Mouse (Mus musculus): ENCODE measurements around the gene Ttc39a.

The Ttc39a gene

GRCm38 (mm10) chr4:109421608-109422007 is 15.2 kb downstream of the Ttc39a start:
- no peak for DNase-seq

- DNase-seq, result no peak
These were observed 16.0 kb downstream of the Ttc39a start for GRCm38 (mm10) chr4:109422436-109422835.

- no peak for DNase-seq
These were observed 17.0 kb downstream of the Ttc39a start for GRCm38 (mm10) chr4:109423438-109423837.

- no peak for DNase-seq
These were observed 20.6 kb downstream of the Ttc39a start for GRCm38 (mm10) chr4:109427058-109427457.

GRCm38 (mm10) chr4:109430250-109430649 is 23.8 kb downstream of the Ttc39a start:
- no peak for DNase-seq

GRCm38 (mm10) chr4:109430854-109431253 is 24.4 kb downstream of the Ttc39a start:
- peak; percentile 52 to 56 for DNase-seq

- no peak for DNase-seq
These were observed 26.4 kb downstream of the Ttc39a start for GRCm38 (mm10) chr4:109432668-109433375.

- DNase-seq, result peak; percentile 39 to 40
These were observed 27.2 kb downstream of the Ttc39a start for GRCm38 (mm10) chr4:109433641-109434040.

GRCm38 (mm10) chr4:109434256-109434655 is 27.8 kb downstream of the Ttc39a start:
- DNase-seq, result no peak

- DNase-seq, result peak; percentile 80 to 83
These were observed 31.8 kb downstream of the Ttc39a start for GRCm38 (mm10) chr4:109437913-109438878.

GRCm38 (mm10) chr4:109439101-109439500 is 32.7 kb downstream of the Ttc39a start:
- DNase-seq, result no peak

GRCm38 (mm10) chr4:109439825-109440248 is 33.4 kb downstream of the Ttc39a start:
- no peak for DNase-seq

- no peak for DNase-seq
These were observed 34.0 kb downstream of the Ttc39a start for GRCm38 (mm10) chr4:109440381-109440780.

- DNase-seq, result no peak
These were observed 34.6 kb downstream of the Ttc39a start for GRCm38 (mm10) chr4:109441000-109441399.

- peak in 1 of 2 experiments; percentile 25 for DNase-seq
These were observed 35.7 kb downstream of the Ttc39a start for GRCm38 (mm10) chr4:109442126-109442525.

GRCm38 (mm10) chr4:109442649-109443048 is 36.2 kb downstream of the Ttc39a start:
- DNase-seq, result peak; percentile 75 to 82

- no peak for DNase-seq
These were observed 38.0 kb downstream of the Ttc39a start for GRCm38 (mm10) chr4:109444471-109444870.

GRCm38 (mm10) chr4:109444951-109445350 is 38.5 kb downstream of the Ttc39a start:
- no peak for DNase-seq

- peak; percentile 23 to 38 for DNase-seq
These were observed 39.0 kb downstream of the Ttc39a start for GRCm38 (mm10) chr4:109445397-109445796.

- no peak for DNase-seq
These were observed 39.5 kb downstream of the Ttc39a start for GRCm38 (mm10) chr4:109445956-109446355.

GRCm38 (mm10) chr4:109448531-109448930 is 42.1 kb downstream of the Ttc39a start:
- DNase-seq, result no peak

GRCm38 (mm10) chr4:109456821-109457220 is 50.4 kb downstream of the Ttc39a start:
- DNase-seq, result no peak

- no peak for DNase-seq
These were observed 54.2 kb downstream of the Ttc39a start for GRCm38 (mm10) chr4:109460421-109461179.

Data from cerebellum, postnatal 10 days (tissue).